Mouse (Mus musculus) heart, embryonic 10.5 days (tissue): ENCODE data around the gene Bcl6b. TPM values are rescaled to one million over a fixed set of nuclear protein-coding genes. Genes with fewer than 3 reads are reported as not detected.

Experiments
- DNase-seq: peaks from one replicate; pipeline ENCODE4 v3.0.0-alpha.2; 2017; ENCODE audit warnings: low spot score
- H3K27ac ChIP-seq: fragments of 300-500 bp; sonication (generic); 2 replicates; pipeline ENCODE4 v1.5.1; 2016; ENCODE audit warnings: mild to moderate bottlenecking
- H3K27me3 ChIP-seq: fragments of 300-500 bp; sonication (generic); 2 replicates; pipeline ENCODE4 v1.6.1; 2016; ENCODE audit warnings: mild to moderate bottlenecking; ENCODE audit not compliant: poor library complexity, insufficient read depth, severe bottlenecking
- H3K36me3 ChIP-seq: fragments of 300-500 bp; sonication (generic); 2 replicates; pipeline ENCODE4 v1.6.1; 2016; ENCODE audit warnings: mild to moderate bottlenecking, moderate library complexity
- H3K4me1 ChIP-seq: fragments of 300-500 bp; sonication (generic); 2 replicates; pipeline ENCODE4 v1.6.1; 2016; ENCODE audit warnings: mild to moderate bottlenecking
- H3K4me3 ChIP-seq: fragments of 300-500 bp; sonication (generic); 2 replicates; pipeline ENCODE4 v1.5.1; 2016; ENCODE audit warnings: mild to moderate bottlenecking, moderate library complexity
- H3K9me3 ChIP-seq: fragments of 300-500 bp; sonication (generic); 2 replicates; pipeline ENCODE4 v1.6.1; 2016; ENCODE audit warnings: mild to moderate bottlenecking, moderate library complexity
- WGBS: fragments of 180-500 bp; shearing (Covaris S2); methylation state at CpG from one replicate; pipeline ENCODE4 v1.1.7; 2016; 5-methylcytosine and 5-hydroxymethylcytosine counted together
- polyA plus RNA-seq: library from polyadenylated mRNA; unstranded; fragments of >200 nt; fragmentation: Nextera tagmentation; extraction: Ambion mirVana; gene quantifications from 2 replicates; pipeline ENCODE4 v1.2.1, GENCODE M21; 2016

The Bcl6b gene
- polyA plus RNA-seq, 1 experiment from 2014 or later: 10.7 TPM

DNA sequence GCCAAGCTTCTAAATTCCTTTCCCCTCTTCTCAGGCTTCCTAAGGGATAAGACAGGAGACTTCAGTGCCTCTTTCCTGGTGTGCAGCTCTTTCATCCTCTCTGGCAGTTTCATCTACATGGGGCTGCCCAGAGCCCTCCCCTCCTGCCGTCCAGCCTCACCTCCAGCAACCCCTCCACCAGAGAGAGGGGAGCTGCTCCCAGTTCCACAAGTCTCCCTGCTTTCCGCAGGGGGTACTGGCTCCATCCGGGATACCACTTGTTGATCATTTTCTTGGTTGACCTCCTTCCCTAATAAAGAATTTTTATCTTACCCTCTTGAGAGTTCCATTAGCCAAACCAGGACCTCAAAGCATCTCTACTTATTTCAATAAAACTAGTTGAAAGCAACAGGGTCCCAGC, 13.5 kb downstream of the Bcl6b start:
- Histone ChIP-seq H3K4me1 (peaks cover 41% of the 10 kb centered on the region), H3K4me3 (no peak overlapping the region), H3K27me3 (peaks cover 87% of the 10 kb centered on the region), H3K36me3 (peaks cover 12% of the 10 kb centered on the region), H3K9me3 (no peaks in the 10 kb centered on the region), H3K27ac (no peak overlapping the region)
- WGBS: 49% methylated on average over 3 of the region's 3 CpGs
- DNase-seq: no peak

DNA sequence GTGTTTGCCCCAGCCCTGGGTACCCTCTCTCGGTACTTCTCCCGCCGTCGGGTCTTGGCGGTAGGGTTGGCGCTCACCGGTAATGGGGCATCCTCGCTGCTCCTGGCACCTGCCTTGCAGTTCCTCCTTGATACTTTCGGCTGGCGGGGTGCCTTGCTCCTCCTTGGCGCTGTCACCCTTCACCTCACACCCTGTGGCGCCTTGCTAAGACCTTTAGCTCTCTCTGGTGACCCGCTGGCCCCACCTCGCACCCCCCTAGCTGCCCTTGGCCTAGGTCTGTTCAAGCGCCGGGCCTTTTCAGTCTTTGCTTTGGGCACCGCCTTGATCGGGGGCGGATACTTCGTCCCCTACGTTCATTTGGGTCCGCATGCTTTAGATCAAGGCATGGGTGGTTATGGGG, 14.3 kb downstream of the Bcl6b start:
- H3K36me3 ChIP-seq: peaks cover 12% of the 10 kb centered on the region
- WGBS: 8% methylated on average over 22 of the region's 22 CpGs
- H3K4me1 ChIP-seq: peaks cover 37% of the 10 kb centered on the region
- no peak overlapping the region for H3K27ac ChIP-seq
- H3K27me3 ChIP-seq: peaks cover 94% of the 10 kb centered on the region
- H3K4me3 ChIP-seq: peak overlapping the region; percentile 48; the same call in 1 of the 2 replicates
- no peaks in the 10 kb centered on the region for H3K9me3 ChIP-seq
- no peak for DNase-seq

DNA sequence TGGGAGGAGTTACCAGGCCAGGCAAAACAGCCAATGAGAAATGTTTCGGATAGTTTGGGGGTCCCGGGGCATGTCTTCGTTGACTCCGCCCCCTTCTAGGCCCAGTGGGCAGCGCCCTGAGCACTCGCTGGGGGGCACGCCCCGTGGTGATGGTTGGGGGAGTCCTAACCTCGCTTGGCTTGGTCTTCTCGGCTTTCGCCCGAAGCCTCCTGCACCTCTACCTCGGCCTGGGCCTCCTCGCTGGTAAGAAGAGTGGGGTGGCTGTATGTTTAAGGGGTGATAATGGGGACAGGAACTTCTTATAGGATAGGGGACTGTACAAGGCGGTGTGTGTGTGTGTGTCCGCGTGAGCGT, 14.8 kb downstream of the Bcl6b start:
- peaks cover 12% of the 10 kb centered on the region for H3K36me3 ChIP-seq
- peaks cover 89% of the 10 kb centered on the region for H3K27me3 ChIP-seq
- H3K4me3 ChIP-seq: peak overlapping the region; percentile 48
- H3K27ac ChIP-seq: no peak overlapping the region
- H3K9me3 ChIP-seq: no peaks in the 10 kb centered on the region
- DNase-seq: no peak
- peaks cover 32% of the 10 kb centered on the region for H3K4me1 ChIP-seq
- 7% methylated on average over 18 of the region's 18 CpGs for WGBS

GRCm38 (mm10) chr11:70214191-70214855, 15.3 kb downstream of the Bcl6b start:
- peak overlapping the region; percentile 48 for H3K4me3 ChIP-seq
- H3K4me1 ChIP-seq: peaks cover 29% of the 10 kb centered on the region
- 1% methylated on average over 46 of the region's 46 CpGs for WGBS
- DNase-seq: no peak
- peaks cover 85% of the 10 kb centered on the region for H3K27me3 ChIP-seq
- no peaks in the 10 kb centered on the region for H3K9me3 ChIP-seq
- 0 out of 2 replicates have a peak overlapping the region, but pooled peaks have one; percentile 1 for H3K27ac ChIP-seq
- peaks cover 12% of the 10 kb centered on the region for H3K36me3 ChIP-seq

GRCm38 (mm10) chr11:70213736-70214135, 15.9 kb downstream of the Bcl6b start:
- peaks cover 12% of the 10 kb centered on the region for H3K36me3 ChIP-seq
- 9% methylated on average over 26 of the region's 26 CpGs for WGBS

GRCm38 (mm10) chr11:70212896-70213295, 16.7 kb downstream of the Bcl6b start:
- Histone ChIP-seq H3K27ac (no peak overlapping the region), H3K27me3 (peaks cover 71% of the 10 kb centered on the region), H3K9me3 (no peaks in the 10 kb centered on the region), H3K4me3 (no peak overlapping the region), H3K4me1 (peaks cover 22% of the 10 kb centered on the region), H3K36me3 (peaks cover 12% of the 10 kb centered on the region)
- WGBS: 20% methylated on average over 9 of the region's 9 CpGs
- DNase-seq: no peak

More at GRCm38 (mm10) chr11:70213736-70214135, 15.9 kb downstream of the Bcl6b start:
- peaks cover 79% of the 10 kb centered on the region for H3K27me3 ChIP-seq
- DNase-seq: no peak
- no peak overlapping the region for H3K27ac ChIP-seq
- peak overlapping the region; percentile 48 for H3K4me3 ChIP-seq
- H3K9me3 ChIP-seq: no peaks in the 10 kb centered on the region
- H3K4me1 ChIP-seq: peaks cover 25% of the 10 kb centered on the region

GRCm38 (mm10) chr11:70212423-70212822, 17.2 kb downstream of the Bcl6b start, which contains the start of gene Slc16a11:
Gene Slc16a11 (plus strand): TSS chr11:70212752.
- no peaks in the 10 kb centered on the region for H3K9me3 ChIP-seq
- H3K4me3 ChIP-seq: no peak within 1 kb of the TSS; the same call in 1 of the 2 replicates
- H3K27me3 ChIP-seq: peaks cover 66% of the 10 kb centered on the region
- no peak for DNase-seq
- no peak within 1 kb of the TSS for H3K27ac ChIP-seq
- peaks cover 22% of the 10 kb centered on the region for H3K4me1 ChIP-seq
- peaks cover 9% of the 10 kb centered on the region for H3K36me3 ChIP-seq
- 61% methylated on average over 6 of the region's 6 CpGs for WGBS

GRCm38 (mm10) chr11:70211972-70212371, 17.6 kb downstream of the Bcl6b start:
- H3K4me1 ChIP-seq: peaks cover 22% of the 10 kb centered on the region
- no peak overlapping the region for H3K4me3 ChIP-seq
- no peak overlapping the region for H3K27ac ChIP-seq
- H3K9me3 ChIP-seq: no peaks in the 10 kb centered on the region
- H3K36me3 ChIP-seq: 0 out of 2 replicates have a peak, but pooled peaks cover 5% of the 10 kb centered on the region
- peaks cover 62% of the 10 kb centered on the region for H3K27me3 ChIP-seq
- DNase-seq: no peak
- 71% methylated on average over 6 of the region's 6 CpGs for WGBS

- Histone ChIP-seq H3K4me3 (no peak overlapping the region), H3K9me3 (no peaks in the 10 kb centered on the region), H3K4me1 (peaks cover 21% of the 10 kb centered on the region), H3K36me3 (no peaks in the 10 kb centered on the region), H3K27ac (no peak overlapping the region), H3K27me3 (peaks cover 57% of the 10 kb centered on the region)
- 89% methylated on average over 2 of the region's 2 CpGs for WGBS
- no peak for DNase-seq
Observed at GRCm38 (mm10) chr11:70210681-70211080, 18.9 kb downstream of the Bcl6b start.

DNA sequence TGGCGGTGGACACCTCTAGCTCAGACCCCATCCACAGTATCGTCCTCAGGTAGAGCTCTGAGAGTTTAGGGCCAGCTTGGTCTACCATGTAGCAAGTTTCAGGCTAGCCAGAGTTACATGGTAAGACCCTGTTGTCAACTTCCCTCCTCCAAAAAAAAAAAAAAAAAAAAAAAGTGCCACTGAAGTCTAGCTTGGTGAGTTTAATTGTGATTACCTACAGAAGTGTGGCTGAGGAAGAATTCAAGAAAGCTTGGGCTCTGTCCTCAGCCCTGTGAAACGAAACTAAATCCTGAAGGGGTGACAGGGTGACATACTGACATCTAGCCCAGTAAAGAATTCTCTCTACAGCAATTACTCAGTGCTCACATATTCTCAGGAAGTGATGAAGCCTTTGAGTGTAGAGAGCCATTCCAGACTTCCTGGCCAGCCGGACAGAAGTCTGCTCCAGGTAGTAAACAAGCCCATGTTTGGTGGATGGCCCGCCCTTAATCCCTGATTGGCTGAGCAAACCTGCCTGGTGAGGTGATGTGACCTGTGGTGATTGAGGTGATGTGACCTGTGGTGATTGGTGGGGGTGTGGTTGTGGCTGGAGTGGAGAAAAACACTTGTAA, 20.7 kb downstream of the Bcl6b start:
- 65% methylated on average over 5 of the region's 5 CpGs for WGBS
- DNase-seq: no peak
- Histone ChIP-seq H3K36me3 (no peaks in the 10 kb centered on the region), H3K9me3 (no peaks in the 10 kb centered on the region), H3K27me3 (peaks cover 53% of the 10 kb centered on the region), H3K4me3 (no peak overlapping the region), H3K4me1 (peaks cover 3% of the 10 kb centered on the region; the same call in 1 of the 2 replicates), H3K27ac (no peak overlapping the region)

GRCm38 (mm10) chr11:70207283-70207682, 22.3 kb downstream of the Bcl6b start:
- Histone ChIP-seq H3K27ac (no peak overlapping the region), H3K4me1 (no peaks in the 10 kb centered on the region), H3K27me3 (peaks cover 47% of the 10 kb centered on the region), H3K4me3 (no peak overlapping the region), H3K9me3 (no peaks in the 10 kb centered on the region), H3K36me3 (no peaks in the 10 kb centered on the region)
- DNase-seq: no peak
- 70% methylated on average over 7 of the region's 7 CpGs for WGBS

- no peak overlapping the region for H3K27ac ChIP-seq
- no peak for DNase-seq
- H3K4me3 ChIP-seq: no peak overlapping the region
- H3K4me1 ChIP-seq: no peaks in the 10 kb centered on the region
- peaks cover 43% of the 10 kb centered on the region; the same call in 1 of the 2 replicates for H3K27me3 ChIP-seq
- WGBS: 75% methylated on average over 2 of the region's 2 CpGs
- no peaks in the 10 kb centered on the region for H3K9me3 ChIP-seq
- no peaks in the 10 kb centered on the region for H3K36me3 ChIP-seq
Observed at GRCm38 (mm10) chr11:70206801-70207200, 22.8 kb downstream of the Bcl6b start.

- Histone ChIP-seq H3K27me3 (peaks cover 35% of the 10 kb centered on the region; the same call in 1 of the 2 replicates), H3K36me3 (no peaks in the 10 kb centered on the region), H3K4me1 (0 out of 2 replicates have a peak, but pooled peaks cover 3% of the 10 kb centered on the region), H3K4me3 (no peak overlapping the region), H3K27ac (no peak overlapping the region), H3K9me3 (no peaks in the 10 kb centered on the region)
- DNase-seq: peak; percentile 90
- 41% methylated on average over 5 of the region's 5 CpGs for WGBS
Observed at GRCm38 (mm10) chr11:70201691-70202090, 27.9 kb downstream of the Bcl6b start.
